Mouse (Mus musculus) kidney, embryonic 15.5 days (tissue): ENCODE measurements around the gene Unc5c. TPM values are rescaled to one million over a fixed set of nuclear protein-coding genes. Genes with fewer than 3 reads are reported as not detected.

Source experiments
- ATAC-seq: fragments of 200-750 bp; cut with Nextera tagmentation; replicated peaks from 2 replicates; pipeline ENCODE4 v1.8.0; 2017; ENCODE audit warnings: moderate TSS enrichment; ENCODE audit not compliant: low FRiP score
- H3K27ac ChIP-seq: fragments of 300-500 bp; sonication (generic); 2 replicates; pipeline ENCODE4 v1.5.1; 2015; ENCODE audit warnings: mild to moderate bottlenecking, inconsistent platforms
- H3K27me3 ChIP-seq: fragments of 300-500 bp; sonication (generic); 2 replicates; pipeline ENCODE4 v1.6.1; 2015; ENCODE audit warnings: inconsistent platforms
- H3K36me3 ChIP-seq: fragments of 300-500 bp; sonication (generic); 2 replicates; pipeline ENCODE4 v1.6.1; 2015; ENCODE audit warnings: inconsistent platforms
- H3K4me1 ChIP-seq: fragments of 300-500 bp; sonication (generic); 2 replicates; pipeline ENCODE4 v1.6.1; 2015; ENCODE audit warnings: inconsistent platforms
- H3K4me2 ChIP-seq: fragments of 300-500 bp; sonication (generic); 2 replicates; pipeline ENCODE4 v1.6.1; 2015; ENCODE audit warnings: moderate library complexity, mild to moderate bottlenecking, inconsistent platforms
- H3K4me3 ChIP-seq: fragments of 300-500 bp; sonication (generic); replicated peaks from 2 replicates; pipeline ENCODE4 v1.5.1; 2015; ENCODE audit warnings: mild to moderate bottlenecking, inconsistent platforms
- H3K9ac ChIP-seq: fragments of 300-500 bp; sonication (generic); 2 replicates; pipeline ENCODE4 v1.6.1; 2015; ENCODE audit warnings: mild to moderate bottlenecking, inconsistent platforms
- H3K9me3 ChIP-seq: fragments of 300-500 bp; sonication (generic); replicated peaks from 2 replicates; pipeline ENCODE4 v1.6.1; 2016; ENCODE audit warnings: inconsistent platforms
- WGBS: fragments of 180-500 bp; shearing (Covaris S2); methylation state at CpG from one replicate; pipeline ENCODE4 v1.1.7; 2015; ENCODE audit warnings: mixed read lengths; 5-methylcytosine and 5-hydroxymethylcytosine counted together
- polyA plus RNA-seq: library from polyadenylated mRNA; unstranded; fragments of >200 nt; fragmentation: Nextera tagmentation; extraction: Ambion mirVana; gene quantifications from 2 replicates; pipeline ENCODE4 v1.2.1, GENCODE M21; 2015

The Unc5c gene
- polyA plus RNA-seq, 1 experiment from 2014 or later, result 27.5 TPM

DNA sequence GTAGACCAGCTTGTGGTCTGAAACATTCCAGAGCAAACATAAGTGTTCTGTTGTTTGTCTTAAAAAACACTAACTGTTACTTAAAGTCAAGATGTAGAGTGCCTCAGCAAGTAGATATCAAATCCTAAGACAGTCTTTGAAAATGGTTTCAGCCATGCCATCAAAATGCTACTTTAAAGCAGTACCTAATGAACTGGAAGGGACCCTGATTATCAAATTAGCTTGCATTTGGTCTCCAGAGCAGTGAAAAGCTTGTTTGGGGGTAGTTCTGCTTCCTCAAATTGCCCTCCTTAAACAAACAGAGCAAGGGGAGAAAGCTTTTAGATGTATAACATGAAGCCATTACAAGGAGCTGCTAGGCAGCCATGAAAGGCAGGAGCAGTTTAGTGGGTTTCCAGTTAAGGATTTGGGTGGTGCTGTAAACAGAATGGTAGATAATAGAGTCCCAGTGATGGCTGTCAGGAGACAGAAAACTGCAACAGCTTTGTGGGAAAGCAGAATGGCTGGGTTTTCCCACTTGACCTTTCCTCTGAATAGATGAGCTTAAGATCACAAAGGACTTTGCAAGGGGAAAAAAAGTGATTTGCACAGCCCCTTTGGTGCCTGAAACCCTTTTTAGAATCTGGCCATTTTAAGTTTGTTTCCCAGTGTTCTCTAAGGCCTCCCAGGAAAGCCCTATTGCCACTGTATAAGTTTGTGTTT is 116.3 kb downstream of the Unc5c start:
- Histone ChIP-seq H3K9me3 (no peaks in the 10 kb centered on the region), H3K27me3 (no peaks in the 10 kb centered on the region), H3K27ac (0 out of 2 replicates have a peak overlapping the region, but pooled peaks have one; percentile 19), H3K36me3 (peaks cover 4% of the 10 kb centered on the region; the same call in 1 of the 2 replicates), H3K4me1 (peaks cover 9% of the 10 kb centered on the region; the same call in 1 of the 2 replicates), H3K4me3 (no peak overlapping the region), H3K9ac (no peak overlapping the region), H3K4me2 (no peak overlapping the region)
- no peak for ATAC-seq

DNA sequence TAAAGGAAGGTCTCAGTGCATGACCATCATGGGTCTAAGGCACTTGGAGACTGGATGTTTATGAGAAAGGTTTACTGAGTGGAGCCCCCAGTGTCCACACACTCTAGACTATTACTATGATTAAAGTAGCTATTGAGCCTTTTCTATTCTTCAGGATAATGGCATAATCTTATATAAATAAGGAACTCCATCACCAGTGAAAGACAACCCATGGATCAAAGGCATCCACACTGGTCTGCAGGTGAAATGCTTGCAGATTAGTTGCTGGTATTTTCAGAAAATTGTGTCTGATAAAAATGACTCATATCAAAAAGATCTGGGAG is 116.8 kb downstream of the Unc5c start:
- no peaks in the 10 kb centered on the region for H3K9me3 ChIP-seq
- H3K27me3 ChIP-seq, result no peaks in the 10 kb centered on the region
- H3K4me1 ChIP-seq, result peaks cover 9% of the 10 kb centered on the region; the same call in 1 of the 2 replicates
- no peak for ATAC-seq
- no peak overlapping the region for H3K4me2 ChIP-seq
- H3K36me3 ChIP-seq, result peaks cover 4% of the 10 kb centered on the region; the same call in 1 of the 2 replicates
- H3K9ac ChIP-seq, result no peak overlapping the region
- no peak overlapping the region for H3K27ac ChIP-seq
- H3K4me3 ChIP-seq, result no peak overlapping the region

DNA sequence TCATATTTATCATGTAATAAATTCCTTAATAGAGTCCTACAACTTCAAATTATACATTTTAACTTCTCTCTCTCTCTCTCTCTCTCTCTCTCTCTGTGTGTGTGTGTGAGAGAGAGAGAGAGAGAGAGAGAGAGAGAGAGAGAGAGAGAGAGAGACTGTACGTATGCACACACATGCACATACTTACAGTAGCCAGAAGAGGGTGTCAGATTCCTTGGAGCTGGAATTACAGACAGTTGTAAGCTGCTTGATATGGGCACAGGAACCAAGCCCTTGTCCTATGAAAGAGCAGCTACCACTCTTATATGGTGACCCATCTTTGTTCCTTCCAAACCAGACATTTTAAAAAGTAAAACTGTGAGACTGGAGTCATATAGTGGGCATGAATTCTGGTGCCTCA is 118.2 kb downstream of the Unc5c start:
- Histone ChIP-seq H3K4me1 (0 out of 2 replicates have a peak, but pooled peaks cover 4% of the 10 kb centered on the region), H3K36me3 (peaks cover 4% of the 10 kb centered on the region; the same call in 1 of the 2 replicates), H3K27me3 (no peaks in the 10 kb centered on the region), H3K9me3 (no peaks in the 10 kb centered on the region), H3K9ac (no peak overlapping the region), H3K27ac (no peak overlapping the region), H3K4me2 (no peak overlapping the region), H3K4me3 (no peak overlapping the region)
- ATAC-seq, result no peak
- 88% methylated on average over 1 of the region's 1 CpGs for WGBS

DNA sequence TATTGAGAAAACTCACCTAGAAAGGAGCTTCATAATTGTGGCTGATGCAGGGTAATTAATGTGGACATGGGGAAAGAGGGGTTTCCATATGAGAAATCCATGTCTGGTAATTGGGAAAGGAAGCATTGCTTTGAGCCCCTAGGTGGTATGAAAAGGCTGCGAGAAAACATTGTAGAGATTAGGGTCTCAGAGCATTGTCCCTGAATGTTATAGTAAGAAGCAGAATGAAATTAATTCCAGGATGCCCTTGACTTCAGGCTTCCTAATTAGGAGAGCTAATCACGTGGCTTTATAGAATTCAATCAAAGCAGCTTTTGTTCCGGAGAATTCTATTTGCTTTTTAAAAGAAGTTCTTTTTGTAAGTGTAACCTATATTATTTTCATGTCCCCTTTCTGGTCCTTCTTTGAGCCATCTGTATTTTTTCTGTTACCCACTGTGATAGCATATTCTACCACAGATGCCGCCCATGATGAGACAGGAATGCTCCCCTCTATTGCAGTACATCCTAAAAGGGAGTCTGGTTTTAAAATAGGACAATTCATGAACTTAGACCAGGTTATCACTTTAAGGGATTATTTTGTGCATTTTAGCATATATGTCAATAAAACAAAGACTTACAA is 124.5 kb downstream of the Unc5c start:
- Histone ChIP-seq H3K9me3 (no peaks in the 10 kb centered on the region), H3K9ac (no peak overlapping the region), H3K27ac (no peak overlapping the region), H3K27me3 (no peaks in the 10 kb centered on the region), H3K4me3 (no peak overlapping the region), H3K36me3 (no peaks in the 10 kb centered on the region), H3K4me2 (no peak overlapping the region), H3K4me1 (no peaks in the 10 kb centered on the region)
- WGBS, result 84% methylated on average over 4 of the region's 4 CpGs
- no peak for ATAC-seq

DNA sequence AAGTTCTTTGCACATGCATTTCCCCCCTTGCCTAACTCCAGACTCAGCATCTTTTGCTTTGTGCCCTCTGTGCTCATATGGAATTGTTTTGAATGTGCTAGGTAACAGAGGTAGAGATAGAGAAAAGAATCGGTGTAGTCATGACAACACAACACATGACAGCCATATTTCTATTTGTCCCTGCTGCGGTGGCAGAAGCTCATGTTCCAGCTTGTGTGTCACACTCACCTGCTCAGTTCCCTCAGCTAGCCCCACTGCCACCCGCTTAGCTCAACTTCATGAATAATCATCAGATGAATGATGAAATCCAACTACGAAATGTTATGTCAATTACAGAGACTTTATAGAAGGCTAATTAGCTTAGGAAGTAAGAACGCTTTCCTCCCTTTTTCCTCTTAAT is 128.2 kb downstream of the Unc5c start:
- Histone ChIP-seq H3K4me1 (0 out of 2 replicates have a peak, but pooled peaks cover 7% of the 10 kb centered on the region), H3K9me3 (no peaks in the 10 kb centered on the region), H3K27ac (no peak overlapping the region), H3K27me3 (no peaks in the 10 kb centered on the region), H3K4me3 (no peak overlapping the region), H3K36me3 (no peaks in the 10 kb centered on the region), H3K4me2 (no peak overlapping the region), H3K9ac (no peak overlapping the region)
- ATAC-seq, result no peak
- 89% methylated on average over 5 of the region's 5 CpGs for WGBS

DNA sequence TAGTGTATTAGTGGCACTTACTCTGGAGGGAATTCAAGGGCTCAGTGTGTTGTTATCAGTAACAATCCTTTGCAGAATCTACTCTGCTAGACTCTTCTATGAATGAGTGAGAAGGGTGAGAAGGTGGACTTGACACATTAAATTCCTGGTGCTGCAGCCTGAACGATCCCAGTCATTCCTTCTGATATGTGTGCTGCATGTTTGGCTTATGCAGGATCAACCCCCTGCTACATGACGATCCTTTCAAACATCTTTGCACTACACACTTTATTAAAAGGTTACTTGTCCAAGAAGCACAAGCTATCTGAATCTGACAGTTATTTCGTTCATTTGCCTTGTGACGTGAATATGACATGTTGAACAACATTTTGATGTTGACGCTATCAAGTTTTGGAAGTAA is 129.1 kb downstream of the Unc5c start:
- no peak overlapping the region for H3K4me2 ChIP-seq
- 86% methylated on average over 5 of the region's 5 CpGs for WGBS
- H3K9ac ChIP-seq, result no peak overlapping the region
- ATAC-seq, result no peak
- H3K9me3 ChIP-seq, result no peaks in the 10 kb centered on the region
- no peaks in the 10 kb centered on the region for H3K27me3 ChIP-seq
- no peak overlapping the region for H3K27ac ChIP-seq
- no peaks in the 10 kb centered on the region for H3K36me3 ChIP-seq
- 0 out of 2 replicates have a peak, but pooled peaks cover 7% of the 10 kb centered on the region for H3K4me1 ChIP-seq
- no peak overlapping the region for H3K4me3 ChIP-seq

DNA sequence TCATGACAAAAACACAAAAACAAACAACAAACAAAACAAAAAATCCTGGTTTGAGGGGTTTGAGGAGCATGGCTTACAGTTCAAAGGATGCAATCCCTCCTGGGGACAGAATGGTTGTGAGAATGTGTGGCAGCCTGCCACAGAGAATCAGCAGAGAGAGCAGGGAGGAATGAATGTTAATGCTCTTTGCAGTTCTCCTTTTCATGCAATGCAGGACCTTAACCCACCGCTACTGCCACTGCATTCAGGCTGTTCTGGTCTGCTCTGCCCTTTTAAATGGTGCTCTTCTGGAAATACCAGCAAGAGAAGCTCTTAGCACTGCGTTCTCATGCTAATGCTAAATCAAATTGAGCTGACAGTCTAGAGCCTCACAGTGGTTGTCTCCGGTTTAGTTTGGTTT is 130.1 kb downstream of the Unc5c start:
- no peak for ATAC-seq
- Histone ChIP-seq H3K9ac (no peak overlapping the region), H3K27me3 (no peaks in the 10 kb centered on the region), H3K27ac (no peak overlapping the region), H3K36me3 (no peaks in the 10 kb centered on the region), H3K9me3 (no peaks in the 10 kb centered on the region), H3K4me3 (no peak overlapping the region), H3K4me2 (no peak overlapping the region), H3K4me1 (peaks cover 13% of the 10 kb centered on the region; the same call in 1 of the 2 replicates)
- 45% methylated on average over 3 of the region's 3 CpGs for WGBS

DNA sequence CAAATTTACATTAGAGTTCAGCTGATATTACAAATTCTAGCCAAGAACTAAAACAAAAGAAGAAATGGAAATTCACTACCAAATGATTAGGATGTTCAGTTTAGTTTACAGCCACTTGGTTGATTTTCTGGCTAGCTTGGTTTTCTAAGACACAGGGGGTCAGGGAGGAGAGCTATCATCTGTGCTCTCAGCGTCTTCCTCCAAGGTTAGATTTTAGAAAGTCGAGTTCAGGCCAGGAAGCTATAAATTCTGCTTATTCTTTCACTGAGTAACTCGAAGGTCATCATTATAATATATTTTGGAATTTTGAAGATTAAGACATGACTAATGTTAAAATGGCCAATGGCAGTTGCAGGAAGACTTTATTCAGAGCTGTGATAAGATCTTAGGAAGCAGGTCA is 131.4 kb downstream of the Unc5c start:
- 29% methylated on average over 3 of the region's 3 CpGs for WGBS
- Histone ChIP-seq H3K4me3 (no peak overlapping the region), H3K9ac (no peak overlapping the region), H3K36me3 (no peaks in the 10 kb centered on the region), H3K4me2 (no peak overlapping the region), H3K9me3 (no peaks in the 10 kb centered on the region), H3K4me1 (peaks cover 17% of the 10 kb centered on the region; the same call in 1 of the 2 replicates), H3K27ac (no peak overlapping the region), H3K27me3 (no peaks in the 10 kb centered on the region)
- ATAC-seq, result no peak; the same call in 1 of the 2 replicates

DNA sequence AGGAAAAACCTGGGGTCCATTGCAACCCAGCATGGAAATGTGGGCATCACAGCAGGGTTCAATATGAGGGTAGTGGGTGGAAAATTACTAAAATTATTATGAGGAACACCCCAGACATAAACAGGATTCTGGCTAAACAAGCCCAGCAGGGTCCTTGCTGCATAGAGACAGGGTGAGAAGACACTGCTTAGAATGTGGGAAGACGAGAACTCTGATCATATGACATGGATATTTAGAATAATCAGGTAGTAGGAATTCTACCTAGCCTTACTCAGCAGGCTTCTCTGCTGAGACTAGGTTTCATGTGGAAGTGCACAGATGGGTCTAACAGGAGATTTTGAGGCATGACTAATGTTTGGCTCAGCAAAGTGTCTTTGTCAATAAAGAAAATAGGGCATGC is 131.9 kb downstream of the Unc5c start:
- H3K4me2 ChIP-seq, result no peak overlapping the region
- ATAC-seq, result peak; percentile 49; the same call in 1 of the 2 replicates

DNA sequence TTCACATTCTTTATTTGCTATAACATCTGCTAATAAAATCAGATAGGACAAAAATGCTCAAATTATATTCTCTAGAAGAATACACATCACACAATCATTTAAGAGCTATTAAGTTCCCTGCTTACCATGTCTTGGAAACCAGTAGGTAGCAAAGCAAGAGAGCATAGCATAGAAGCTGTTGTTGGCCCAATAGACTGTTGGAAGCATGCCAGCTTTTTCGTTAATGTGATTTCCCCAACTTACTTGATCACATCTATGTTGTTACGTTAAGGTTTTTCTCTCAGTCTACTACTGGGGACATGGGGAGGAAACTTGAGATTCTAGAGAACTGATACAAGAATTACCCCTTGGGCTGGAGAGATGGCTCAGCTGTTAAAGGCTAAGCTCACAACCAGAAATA is 133.0 kb downstream of the Unc5c start:
- Histone ChIP-seq H3K4me1 (peaks cover 17% of the 10 kb centered on the region; the same call in 1 of the 2 replicates), H3K9ac (no peak overlapping the region), H3K36me3 (no peaks in the 10 kb centered on the region), H3K9me3 (no peaks in the 10 kb centered on the region), H3K27ac (no peak overlapping the region), H3K4me2 (no peak overlapping the region), H3K27me3 (no peaks in the 10 kb centered on the region), H3K4me3 (no peak overlapping the region)
- WGBS, result 54% methylated on average over 2 of the region's 2 CpGs
- no peak for ATAC-seq

More for the DNA sequence above, 131.9 kb downstream of the Unc5c start:
- Histone ChIP-seq H3K9ac (no peak overlapping the region), H3K9me3 (no peaks in the 10 kb centered on the region), H3K27me3 (no peaks in the 10 kb centered on the region), H3K4me1 (peaks cover 17% of the 10 kb centered on the region; the same call in 1 of the 2 replicates), H3K27ac (no peak overlapping the region), H3K4me3 (no peak overlapping the region), H3K36me3 (no peaks in the 10 kb centered on the region)
- WGBS, result 58% methylated on average over 1 of the region's 1 CpGs

DNA sequence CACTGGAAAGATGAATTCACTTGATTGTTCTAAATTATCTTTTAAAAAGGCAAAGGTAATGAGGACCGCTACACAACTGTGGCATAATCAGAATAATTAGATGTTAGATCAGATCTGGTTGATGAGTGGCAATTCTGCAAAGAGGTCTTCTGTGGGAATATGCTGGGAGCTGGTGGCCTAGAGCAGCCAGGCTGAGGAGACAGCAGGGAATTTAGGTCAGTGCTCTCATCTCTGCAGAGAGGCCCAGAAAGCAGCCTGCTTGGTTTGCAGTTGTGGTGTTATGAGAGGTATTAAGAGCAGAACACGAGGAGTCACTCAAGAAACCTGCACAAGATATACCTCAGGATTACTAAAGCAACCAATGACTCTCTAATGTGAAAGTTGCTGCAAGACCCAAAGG is 133.9 kb downstream of the Unc5c start:
- H3K4me2 ChIP-seq, result no peak overlapping the region
- H3K4me1 ChIP-seq, result peaks cover 17% of the 10 kb centered on the region; the same call in 1 of the 2 replicates
- no peaks in the 10 kb centered on the region for H3K36me3 ChIP-seq
- H3K4me3 ChIP-seq, result no peak overlapping the region
- no peak overlapping the region for H3K9ac ChIP-seq
- H3K9me3 ChIP-seq, result no peaks in the 10 kb centered on the region
- no peak for ATAC-seq
- H3K27me3 ChIP-seq, result no peaks in the 10 kb centered on the region
- 96% methylated on average over 2 of the region's 2 CpGs for WGBS
- no peak overlapping the region for H3K27ac ChIP-seq

DNA sequence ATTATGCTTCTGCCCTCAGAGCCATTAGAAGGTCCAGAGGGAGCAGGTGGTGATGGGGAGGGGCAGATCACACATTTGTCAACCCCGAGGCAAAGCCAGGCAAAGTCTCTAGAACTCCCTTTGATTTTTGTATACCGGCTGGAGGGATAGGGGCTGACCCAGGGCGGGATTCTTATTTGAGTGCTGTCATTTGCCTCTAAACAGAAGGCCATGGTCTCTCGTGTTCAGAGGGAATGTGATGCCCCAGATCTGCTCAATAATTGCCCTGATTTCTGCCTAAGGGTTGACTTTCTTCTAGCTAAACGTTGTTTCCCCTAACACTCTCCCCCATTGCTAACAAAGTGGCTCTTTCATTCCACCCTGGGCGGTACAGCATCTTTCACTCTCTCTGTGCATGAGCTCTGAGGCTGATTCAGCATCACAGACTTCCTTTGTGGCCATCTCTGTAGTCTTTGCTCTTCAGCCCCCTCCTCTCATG is 136.1 kb downstream of the Unc5c start:
- WGBS, result 22% methylated on average over 6 of the region's 6 CpGs
- no peak for ATAC-seq

More for the DNA sequence above, 136.1 kb downstream of the Unc5c start:
- Histone ChIP-seq H3K4me2 (no peak overlapping the region), H3K9me3 (no peaks in the 10 kb centered on the region), H3K27me3 (no peaks in the 10 kb centered on the region), H3K9ac (no peak overlapping the region), H3K4me1 (peaks cover 13% of the 10 kb centered on the region; the same call in 1 of the 2 replicates), H3K36me3 (no peaks in the 10 kb centered on the region), H3K27ac (no peak overlapping the region), H3K4me3 (no peak overlapping the region)
